Mouse (Mus musculus) lung, postnatal 0 days (tissue): ENCODE results near the gene Dlgap1. TPM values are rescaled to one million over a fixed set of nuclear protein-coding genes. Genes with fewer than 3 reads are reported as not detected.
A peak's percentile ranks its signal among the peaks of the same experiment; 100 is the strongest.

Experiments
- ATAC-seq: fragments of 200-750 bp; cut with Nextera tagmentation; 2 replicates; pipeline ENCODE4 v1.8.0; 2017; ENCODE audit warnings: moderate library complexity
- DNase-seq: peaks from one replicate; pipeline ENCODE4 v3.0.0-alpha.2; 2016; ENCODE audit warnings: low spot score
- H3K27ac ChIP-seq: fragments of 300-500 bp; sonication (generic); 2 replicates; pipeline ENCODE4 v1.5.1; 2014; ENCODE audit warnings: antibody characterized with exemption, mild to moderate bottlenecking, low read length, mixed read lengths
- H3K27me3 ChIP-seq: fragments of 300-500 bp; sonication (generic); replicated peaks from 2 replicates; pipeline ENCODE4 v1.6.1; 2014; ENCODE audit warnings: low read length, mixed read lengths; ENCODE audit not compliant: insufficient read depth
- H3K36me3 ChIP-seq: fragments of 300-500 bp; sonication (generic); 2 replicates; pipeline ENCODE4 v1.6.1; 2014; ENCODE audit warnings: low read length, mixed read lengths; ENCODE audit not compliant: insufficient read depth
- H3K4me1 ChIP-seq: fragments of 300-500 bp; sonication (generic); 2 replicates; pipeline ENCODE4 v1.6.1; 2014; ENCODE audit warnings: antibody characterized with exemption, low read depth, low read length, mixed read lengths; ENCODE audit not compliant: insufficient read depth
- H3K4me2 ChIP-seq: fragments of 300-500 bp; sonication (generic); replicated peaks from 2 replicates; pipeline ENCODE4 v1.6.1; 2014; ENCODE audit warnings: low read depth, mild to moderate bottlenecking, low read length, moderate library complexity, mixed read lengths
- H3K4me3 ChIP-seq: fragments of 300-500 bp; sonication (generic); 2 replicates; pipeline ENCODE4 v1.5.1; 2014; ENCODE audit warnings: low read depth, low read length
- H3K9ac ChIP-seq: fragments of 300-500 bp; sonication (generic); replicated peaks from 2 replicates; pipeline ENCODE4 v1.6.1; 2014; ENCODE audit warnings: low read depth, mild to moderate bottlenecking
- H3K9me3 ChIP-seq: fragments of 300-500 bp; sonication (generic); 2 replicates; pipeline ENCODE4 v1.6.1; 2016; ENCODE audit warnings: low read length, mixed read lengths
- CTCF ChIP-seq: IDR thresholded peaks from 2 replicates; pipeline ENCODE4 v1.5.1; 2016; ENCODE audit warnings: antibody characterized with exemption, mild to moderate bottlenecking
- EP300 ChIP-seq: IDR thresholded peaks from 2 replicates; pipeline ENCODE4 v1.6.1; 2016; ENCODE audit warnings: antibody characterized with exemption, mild to moderate bottlenecking, control low read depth
- WGBS: fragments of 180-500 bp; shearing (Covaris S2); extraction: QIAGEN DNeasy Blood & Tissue Kit; methylation state at CpG from one replicate; pipeline ENCODE4 v1.1.7; 2014; 5-methylcytosine and 5-hydroxymethylcytosine counted together
- polyA plus RNA-seq: library from polyadenylated mRNA; unstranded; fragments of >200 nt; fragmentation: Nextera tagmentation; extraction: Ambion mirVana; gene quantifications from 2 replicates; pipeline ENCODE4 v1.2.1, GENCODE M21; 2015

Gene Dlgap1
- polyA plus RNA-seq, 1 experiment from 2014 or later, result 0.26 TPM

DNA sequence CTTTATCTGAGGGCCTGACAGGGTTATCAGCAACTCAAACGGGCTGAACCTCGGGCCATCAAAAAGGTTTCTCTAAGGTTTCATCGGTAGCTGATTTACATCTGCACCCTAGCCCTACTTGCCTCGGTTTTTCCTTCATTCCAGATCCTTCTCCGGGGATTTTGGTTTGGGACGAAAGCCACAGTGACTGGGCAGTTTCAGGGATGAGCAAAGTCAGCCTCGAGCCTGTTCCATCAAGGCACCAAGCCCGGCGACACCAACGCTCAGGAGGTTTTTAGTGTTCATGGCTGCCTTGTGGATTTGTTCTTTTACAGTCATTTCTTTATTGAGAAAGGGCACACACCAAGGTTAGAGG lies 779.6 kb downstream of the Dlgap1 start:
- TF ChIP-seq CTCF, result no peak
- ATAC-seq (no peak), DNase-seq (no peak)
- no peaks in the 10 kb centered on the region for H3K9me3 ChIP-seq
- peaks cover 5% of the 10 kb centered on the region; the same call in 1 of the 2 replicates for H3K4me1 ChIP-seq
- H3K27me3 ChIP-seq, result no peaks in the 10 kb centered on the region
- H3K9ac ChIP-seq, result no peak overlapping the region
- 29% methylated on average over 10 of the region's 10 CpGs for WGBS
- peak overlapping the region; percentile 52 for H3K4me2 ChIP-seq
- H3K4me3 ChIP-seq, result peak overlapping the region; percentile 16; the same call in 1 of the 2 replicates
- peak overlapping the region; percentile 84 for H3K27ac ChIP-seq
- H3K36me3 ChIP-seq, result no peaks in the 10 kb centered on the region

- Histone ChIP-seq H3K36me3 (no peaks in the 10 kb centered on the region), H3K4me1 (peaks cover 5% of the 10 kb centered on the region; the same call in 1 of the 2 replicates), H3K27me3 (no peaks in the 10 kb centered on the region), H3K4me2 (no peak overlapping the region), H3K4me3 (no peak overlapping the region), H3K9ac (no peak overlapping the region), H3K27ac (no peak overlapping the region), H3K9me3 (no peaks in the 10 kb centered on the region)
- TF ChIP-seq CTCF, result no peak
- TF ChIP-seq EP300, result no peak
- 60% methylated on average over 7 of the region's 7 CpGs for WGBS
- ATAC-seq, result no peak
- DNase-seq, result no peak
These were observed 780.2 kb downstream of the Dlgap1 start for GRCm38 (mm10) chr17:70748964-70749650.

GRCm38 (mm10) chr17:70750236-70751160 lies 781.6 kb downstream of the Dlgap1 start:
- Histone ChIP-seq H3K4me2 (peak overlapping the region; percentile 57), H3K27ac (peak overlapping the region; percentile 86; the same call in 1 of the 2 replicates), H3K36me3 (no peaks in the 10 kb centered on the region), H3K4me1 (peaks cover 5% of the 10 kb centered on the region; the same call in 1 of the 2 replicates), H3K27me3 (no peaks in the 10 kb centered on the region), H3K9me3 (no peaks in the 10 kb centered on the region), H3K9ac (no peak overlapping the region), H3K4me3 (peak overlapping the region; percentile 32; the same call in 1 of the 2 replicates)
- ATAC-seq (no peak), DNase-seq (no peak)
- no peak for TF ChIP-seq EP300
- TF ChIP-seq CTCF, result no peak
- 46% methylated on average over 17 of the region's 17 CpGs for WGBS

DNA sequence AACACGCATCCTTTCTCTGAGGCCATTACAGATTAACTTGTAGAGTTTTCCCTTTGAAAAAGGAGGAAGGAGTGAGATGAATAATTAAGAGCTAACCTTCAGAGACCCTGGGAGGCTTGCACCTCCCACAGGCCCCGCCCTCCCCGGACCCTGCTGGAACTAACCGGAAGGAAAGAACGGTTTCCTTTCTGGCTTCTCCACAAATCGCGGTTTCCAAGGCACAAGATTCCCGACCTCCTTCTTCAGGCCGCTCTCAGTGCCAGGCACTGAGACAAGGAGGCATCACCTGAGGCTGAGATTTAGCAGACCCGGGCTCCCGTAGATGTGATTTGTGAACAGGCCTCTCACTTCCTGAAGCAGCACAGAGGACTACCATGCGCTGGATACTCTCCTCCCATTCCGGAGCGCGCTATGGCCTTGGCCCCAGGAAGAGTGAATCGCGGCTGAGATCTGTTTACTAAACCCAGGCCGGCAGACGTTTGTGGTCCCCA lies 782.3 kb downstream of the Dlgap1 start:
- DNase-seq (peak; percentile 66), ATAC-seq (0 out of 2 replicates have a peak, but pooled peaks have one; percentile 16)
- Histone ChIP-seq H3K9me3 (no peaks in the 10 kb centered on the region), H3K4me3 (peak overlapping the region; percentile 32), H3K9ac (peak overlapping the region; percentile 37), H3K27ac (peak overlapping the region; percentile 86), H3K4me2 (peak overlapping the region; percentile 57), H3K4me1 (peaks cover 5% of the 10 kb centered on the region; the same call in 1 of the 2 replicates), H3K36me3 (no peaks in the 10 kb centered on the region), H3K27me3 (no peaks in the 10 kb centered on the region)
- WGBS, result 1% methylated on average over 19 of the region's 19 CpGs
- TF ChIP-seq CTCF (no peak), EP300 (peak; percentile 14; the same call in 1 of the 2 replicates)

DNA sequence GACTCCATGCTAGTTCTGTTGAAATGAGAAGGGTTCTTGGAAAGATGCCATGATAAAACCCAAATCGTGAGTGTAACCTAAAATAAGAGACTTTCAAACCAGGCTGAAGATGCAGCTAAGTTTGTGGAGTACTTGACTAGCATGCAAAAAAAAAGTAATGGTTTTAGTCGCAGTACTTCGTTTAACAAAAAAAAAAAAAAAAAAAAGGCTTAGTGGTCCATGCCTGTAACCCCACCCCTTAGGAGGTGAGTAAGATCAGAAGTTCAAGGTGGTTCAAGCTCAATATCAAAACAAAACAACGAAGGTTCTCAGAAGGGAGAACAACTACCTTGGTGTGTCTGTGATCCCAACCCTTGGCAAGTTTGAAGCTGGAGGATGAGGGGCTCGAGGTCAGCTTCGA lies 782.8 kb downstream of the Dlgap1 start:
- Histone ChIP-seq H3K9ac (peak overlapping the region; percentile 37; the same call in 1 of the 2 replicates), H3K9me3 (no peaks in the 10 kb centered on the region), H3K4me2 (peak overlapping the region; percentile 57), H3K27me3 (no peaks in the 10 kb centered on the region), H3K36me3 (no peaks in the 10 kb centered on the region), H3K4me1 (peaks cover 5% of the 10 kb centered on the region; the same call in 1 of the 2 replicates), H3K27ac (peak overlapping the region; percentile 86), H3K4me3 (peak overlapping the region; percentile 32)
- no peak for DNase-seq
- TF ChIP-seq EP300 (no peak), CTCF (no peak)
- WGBS, result 42% methylated on average over 6 of the region's 6 CpGs
- ATAC-seq, result no peak
